Mouse (Mus musculus): ENCODE results near the gene Vstm5. TPM values are rescaled to one million over a fixed set of nuclear protein-coding genes. Genes with fewer than 3 reads are reported as not detected.

Gene Vstm5
- total RNA-seq, 2 experiments from 2014 or later, result not detected

GRCm38 (mm10) chr9:15305503-15306397, 66.9 kb downstream of the Vstm5 start, which contains the start of gene Taf1d:
Taf1d (plus strand) TSS chr9:15306214.
- ATAC-seq (replicated peaks; ENCODE audit: low FRiP score, poor library complexity, severe bottlenecking), result peak; percentile 98

GRCm38 (mm10) chr9:15306398-15307119, 67.7 kb downstream of the Vstm5 start, which contains the start of gene 4931406C07Rik:
4931406C07Rik (minus strand) TSS chr9:15306448.
- peak; percentile 32 for ATAC-seq (replicated peaks; ENCODE audit: low FRiP score, poor library complexity, severe bottlenecking)

- ATAC-seq (replicated peaks; ENCODE audit: low FRiP score, poor library complexity, severe bottlenecking), result no peak
Observed at GRCm38 (mm10) chr9:15307257-15307656, 68.4 kb downstream of the Vstm5 start.

GRCm38 (mm10) chr9:15308254-15308653, 69.4 kb downstream of the Vstm5 start:
- no peak for ATAC-seq (replicated peaks; ENCODE audit: low FRiP score, poor library complexity, severe bottlenecking)

Other genes starting within 250 kb of the Vstm5 start
- gene Panx1, start 193.6 kb upstream of the Vstm5 start, total RNA-seq (2015; ENCODE audit: low replicate concordance), result 6.3 TPM in 1 of 2 replicates, not detected in the other
- 1.4 and 2.0 TPM in 2 replicates for gene Panx1, start 193.6 kb upstream of the Vstm5 start, total RNA-seq (2017; ENCODE audit: low replicate concordance)
- gene Hephl1, start 126.9 kb upstream of the Vstm5 start, total RNA-seq (2015; ENCODE audit: low replicate concordance), result not detected in 2 replicates
- gene Hephl1, start 126.9 kb upstream of the Vstm5 start, total RNA-seq (2017; ENCODE audit: low replicate concordance), result not detected in 2 replicates
- gene Med17, start 40.9 kb downstream of the Vstm5 start, total RNA-seq (2015; ENCODE audit: low replicate concordance), result 12.6 and 14.4 TPM in 2 replicates
- gene Med17, start 40.9 kb downstream of the Vstm5 start, total RNA-seq (2017; ENCODE audit: low replicate concordance), result 12.9 and 16.0 TPM in 2 replicates
- 113 and 124 TPM in 2 replicates for gene Taf1d, start 67.2 kb downstream of the Vstm5 start, total RNA-seq (2015; ENCODE audit: low replicate concordance)
- gene Taf1d, start 67.2 kb downstream of the Vstm5 start, total RNA-seq (2017; ENCODE audit: low replicate concordance), result 307 and 435 TPM in 2 replicates
- gene 4931406C07Rik, start 67.4 kb downstream of the Vstm5 start, total RNA-seq (2015; ENCODE audit: low replicate concordance), result 2.1 and 7.2 TPM in 2 replicates
- gene 4931406C07Rik, start 67.4 kb downstream of the Vstm5 start, total RNA-seq (2017; ENCODE audit: low replicate concordance), result 0.26 and 1.5 TPM in 2 replicates
- gene Cep295, start 118.7 kb downstream of the Vstm5 start, total RNA-seq (2015; ENCODE audit: low replicate concordance), result 159 and 231 TPM in 2 replicates
- gene Cep295, start 118.7 kb downstream of the Vstm5 start, total RNA-seq (2017; ENCODE audit: low replicate concordance), result 203 and 210 TPM in 2 replicates